Mouse (Mus musculus): ENCODE results near the gene Meox1. TPM values are rescaled to one million over a fixed set of nuclear protein-coding genes. Genes with fewer than 3 reads are reported as not detected.
A peak's percentile ranks its signal among the peaks of the same experiment; 100 is the strongest.

The Meox1 gene
- total RNA-seq (2021) = 1 to 10 TPM; 3.5 to 6.1 TPM
- long read RNA-seq, experiment 1, partial matches to known transcripts = 0 of 6 reads
- long read RNA-seq, experiment 1, other reads (novel, unspliced or antisense) = 2 of 6 reads
- long read RNA-seq, experiment 2, transcript Meox1-201 (3 exons, 2,228 nt) = major isoform, 5 of 5 reads
- long read RNA-seq, experiment 2, partial matches to known transcripts = 0 of 5 reads
- long read RNA-seq, experiment 2, other reads (novel, unspliced or antisense) = 0 of 5 reads

- DNase-seq = no peak
Measured at GRCm38 (mm10) chr11:101894204-101894603, at the start of gene Meox1. Meox1 (minus strand) TSS chr11:101894374.

GRCm38 (mm10) chr11:101943055-101943454 lies 48.9 kb upstream of the Meox1 start:
- no peak for DNase-seq

- DNase-seq = no peak
Measured at GRCm38 (mm10) chr11:101937108-101937507, 42.9 kb upstream of the Meox1 start.

- DNase-seq = no peak
Measured at GRCm38 (mm10) chr11:101936421-101936820, 42.2 kb upstream of the Meox1 start.

- no peak for DNase-seq
Measured at GRCm38 (mm10) chr11:101935743-101936142, 41.6 kb upstream of the Meox1 start.

GRCm38 (mm10) chr11:101931978-101932377 lies 37.8 kb upstream of the Meox1 start:
- DNase-seq = no peak

- no peak for DNase-seq
Measured at GRCm38 (mm10) chr11:101928030-101928762, 34.0 kb upstream of the Meox1 start.

- DNase-seq = no peak
Measured at GRCm38 (mm10) chr11:101926951-101927589, 32.9 kb upstream of the Meox1 start.

GRCm38 (mm10) chr11:101925636-101926035 lies 31.5 kb upstream of the Meox1 start:
- no peak for DNase-seq

GRCm38 (mm10) chr11:101924441-101924976 lies 30.3 kb upstream of the Meox1 start:
- no peak for DNase-seq

- no peak for DNase-seq
Measured at GRCm38 (mm10) chr11:101923988-101924387, 29.8 kb upstream of the Meox1 start.

- peak; percentile 32 for DNase-seq
Measured at GRCm38 (mm10) chr11:101921361-101921952, 27.3 kb upstream of the Meox1 start.

- DNase-seq = peak; percentile 30
Measured at GRCm38 (mm10) chr11:101919660-101920059, 25.5 kb upstream of the Meox1 start.

GRCm38 (mm10) chr11:101918609-101919008 lies 24.4 kb upstream of the Meox1 start:
- DNase-seq = no peak

- DNase-seq = no peak
Measured at GRCm38 (mm10) chr11:101916772-101917171, 22.6 kb upstream of the Meox1 start.

GRCm38 (mm10) chr11:101913591-101913990 lies 19.4 kb upstream of the Meox1 start:
- DNase-seq = no peak

GRCm38 (mm10) chr11:101911855-101912579 lies 17.8 kb upstream of the Meox1 start:
- DNase-seq = no peak

- peak; percentile 63 for DNase-seq
Measured at GRCm38 (mm10) chr11:101910230-101910946, 16.2 kb upstream of the Meox1 start.

- no peak for DNase-seq
Measured at GRCm38 (mm10) chr11:101908777-101909176, 14.6 kb upstream of the Meox1 start.

GRCm38 (mm10) chr11:101905115-101905514 lies 10.9 kb upstream of the Meox1 start:
- peak; percentile 48 for DNase-seq

GRCm38 (mm10) chr11:101901309-101901708 lies 7.1 kb upstream of the Meox1 start:
- DNase-seq = no peak

Measured in gastrocnemius, postnatal 25 days (tissue).